Mouse (Mus musculus) retina, adult 2 months (tissue): ENCODE measurements around the gene Tada2a.

Source experiments
- DNase-seq: peaks from one replicate; pipeline ENCODE4 v3.0.0-alpha.2; 2012; ENCODE audit warnings: low read depth, low spot score

The Tada2a gene

GRCm38 (mm10) chr11:84128943-84129798 is at the start of gene Tada2a, which contains the start of gene Acaca:
Gene Tada2a (minus strand): TSS chr11:84129600.
Gene Acaca (plus strand): TSS chr11:84129672.
- peak; percentile 76 for DNase-seq

- DNase-seq = no peak
Observed at GRCm38 (mm10) chr11:84178571-84178970, 49.2 kb upstream of the Tada2a start.

- DNase-seq = no peak
Observed at GRCm38 (mm10) chr11:84172539-84173435, 43.4 kb upstream of the Tada2a start.

- no peak for DNase-seq
Observed at GRCm38 (mm10) chr11:84168701-84169288, 39.4 kb upstream of the Tada2a start.

GRCm38 (mm10) chr11:84167046-84167526 is 37.7 kb upstream of the Tada2a start, which contains the start of gene Gm11437:
Gene Gm11437 (minus strand): TSS chr11:84167476.
- DNase-seq = no peak

- no peak for DNase-seq
Observed at GRCm38 (mm10) chr11:84164561-84164960, 35.2 kb upstream of the Tada2a start.

GRCm38 (mm10) chr11:84164123-84164522 is 34.7 kb upstream of the Tada2a start:
- no peak for DNase-seq

- DNase-seq = no peak
Observed at GRCm38 (mm10) chr11:84156535-84157262, 27.3 kb upstream of the Tada2a start.

- DNase-seq = no peak
Observed at GRCm38 (mm10) chr11:84150884-84151283, 21.5 kb upstream of the Tada2a start.

- DNase-seq = no peak
Observed at GRCm38 (mm10) chr11:84146081-84146480, 16.7 kb upstream of the Tada2a start.

GRCm38 (mm10) chr11:84145201-84145798 is 15.9 kb upstream of the Tada2a start:
- DNase-seq = no peak

GRCm38 (mm10) chr11:84141752-84142151 is 12.4 kb upstream of the Tada2a start:
- DNase-seq = peak; percentile 53

GRCm38 (mm10) chr11:84136453-84136852 is 7.1 kb upstream of the Tada2a start:
- no peak for DNase-seq

GRCm38 (mm10) chr11:84134331-84134860 is 5.0 kb upstream of the Tada2a start:
- DNase-seq = no peak

- DNase-seq = no peak
Observed at GRCm38 (mm10) chr11:84129799-84130185, 392 bp upstream of the Tada2a start.

- DNase-seq = no peak
Observed at GRCm38 (mm10) chr11:84127977-84128376, 1.4 kb downstream of the Tada2a start.

- no peak for DNase-seq
Observed at GRCm38 (mm10) chr11:84121051-84121956, 8.1 kb downstream of the Tada2a start.

- no peak for DNase-seq
Observed at GRCm38 (mm10) chr11:84117431-84117830, 12.0 kb downstream of the Tada2a start.

- DNase-seq = no peak
Observed at GRCm38 (mm10) chr11:84116221-84116620, 13.2 kb downstream of the Tada2a start.
